17 mouse cellular contexts compared by ENCODE assay signal in genomic region chr15:101538580-101538900, GRCm38 (mm10). TPM values are rescaled to one million over a fixed set of nuclear protein-coding genes. Genes with fewer than 3 reads are reported as not detected.
"Had no signal": no experiment of that assay in that cellular context is flagged by ENCODE, and none has a peak within 500 bp of the region (broad histone marks: within the 10 kb centered on the region; RNA-seq: fewer than 3 reads in every experiment).

No protein-coding gene starts in this region.

- H3K9ac ChIP-seq: limb, embryonic 15.5 days; liver, embryonic 12.5 days; midbrain, embryonic 15.5 days; neural tube, embryonic 12.5 days had no signal

- H3K9me3 ChIP-seq: limb, embryonic 15.5 days; liver, embryonic 12.5 days; megakaryocyte, embryonic 14.5 days; midbrain, embryonic 15.5 days; neural tube, embryonic 12.5 days had no signal

- H3K4me2 ChIP-seq: limb, embryonic 15.5 days; liver, embryonic 12.5 days; midbrain, embryonic 11.5 days; midbrain, embryonic 15.5 days; neural tube, embryonic 12.5 days had no signal

- H3K27ac ChIP-seq: layer of hippocampus, adult 2 months; limb, embryonic 15.5 days; liver, embryonic 12.5 days; macrophage; midbrain, embryonic 15.5 days; neural tube, embryonic 12.5 days had no signal

- DNase-seq: kidney, adult 18-20 months; left cerebral cortex, postnatal 4 days; thymus, postnatal 36 days had no signal

- H3K36me3 ChIP-seq: limb, embryonic 15.5 days; liver, embryonic 12.5 days; midbrain, embryonic 15.5 days; neural tube, embryonic 12.5 days had no signal

- H3K4me3 ChIP-seq: layer of hippocampus, adult 2 months; limb, embryonic 15.5 days; liver, embryonic 12.5 days; megakaryocyte, embryonic 14.5 days; midbrain, embryonic 15.5 days; neural tube, embryonic 12.5 days had no signal

- H3K27me3 ChIP-seq: limb, embryonic 15.5 days; midbrain, embryonic 15.5 days; neural tube, embryonic 12.5 days had no signal

- ATAC-seq: liver, embryonic 12.5 days; midbrain, embryonic 15.5 days had no signal

- H3K4me1 ChIP-seq: liver, embryonic 12.5 days; midbrain, embryonic 15.5 days had no signal

RNA-seq across cellular contexts. Expression of gene Krt84, which starts 5.9 kb away (rescaled TPM):
- total RNA-seq: layer of hippocampus, adult 2 months; layer of hippocampus, postnatal 10 days; left cerebral cortex, postnatal 10 days; left cerebral cortex, postnatal 4 days; monocyte, adult 5-6 weeks; neutrophil, adult 5-6 weeks had no signal
- polyA plus RNA-seq: kidney, embryonic 14.5 days; liver, embryonic 12.5 days; liver, embryonic 16.5 days; macrophage; midbrain, embryonic 11.5 days; midbrain, embryonic 15.5 days; neural tube, embryonic 12.5 days had no signal

RNA-seq across cellular contexts. Expression of gene Krt82, which starts 11.9 kb away (rescaled TPM):
- total RNA-seq: layer of hippocampus, adult 2 months; layer of hippocampus, postnatal 10 days; left cerebral cortex, postnatal 10 days; left cerebral cortex, postnatal 4 days; monocyte, adult 5-6 weeks; neutrophil, adult 5-6 weeks had no signal
- polyA plus RNA-seq: kidney, embryonic 14.5 days; limb, embryonic 15.5 days; liver, embryonic 12.5 days; liver, embryonic 16.5 days; macrophage; midbrain, embryonic 11.5 days; midbrain, embryonic 15.5 days; neural tube, embryonic 12.5 days had no signal

RNA-seq across cellular contexts. Expression of gene Gm49425, which starts 21.5 kb away (rescaled TPM):
- total RNA-seq: layer of hippocampus, adult 2 months; layer of hippocampus, postnatal 10 days; left cerebral cortex, postnatal 10 days; left cerebral cortex, postnatal 4 days; monocyte, adult 5-6 weeks; neutrophil, adult 5-6 weeks had no signal
- polyA plus RNA-seq: kidney, embryonic 14.5 days; liver, embryonic 12.5 days; liver, embryonic 16.5 days; macrophage; midbrain, embryonic 11.5 days; midbrain, embryonic 15.5 days; neural tube, embryonic 12.5 days had no signal

RNA-seq across cellular contexts. Expression of gene Krt90, which starts 24.2 kb away (rescaled TPM):
- total RNA-seq: layer of hippocampus, adult 2 months; left cerebral cortex, postnatal 10 days; left cerebral cortex, postnatal 4 days; monocyte, adult 5-6 weeks; neutrophil, adult 5-6 weeks had no signal
- polyA plus RNA-seq: liver, embryonic 12.5 days; liver, embryonic 16.5 days; macrophage; midbrain, embryonic 15.5 days had no signal

RNA-seq across cellular contexts. Expression of gene Krt75, which starts 35.2 kb away (rescaled TPM):
- total RNA-seq: layer of hippocampus, adult 2 months; left cerebral cortex, postnatal 10 days; left cerebral cortex, postnatal 4 days; monocyte, adult 5-6 weeks had no signal
- polyA plus RNA-seq: liver, embryonic 12.5 days; liver, embryonic 16.5 days; macrophage; midbrain, embryonic 11.5 days; neural tube, embryonic 12.5 days had no signal
